Mouse (Mus musculus) olfactory bulb, adult 2 months (tissue): ENCODE measurements at regions not wholly inside any gene's neighbourhood (a gene's known extent, or its start where the extent isn't known, plus 50 kb on each side); places are given as distances from the start of the nearest gene placed in this dataset.

Experiments used
- CTCF ChIP-seq: fragments of 200-500 bp; IDR thresholded peaks from 2 replicates; pipeline ENCODE4 v1.5.1; 2012; ENCODE audit warnings: low read depth, mild to moderate bottlenecking, low read length, moderate library complexity; ENCODE audit not compliant: insufficient read depth
- POLR2A ChIP-seq: fragments of 200-500 bp; IDR thresholded peaks from 2 replicates; pipeline ENCODE4 v1.6.1; 2012; ENCODE audit warnings: mild to moderate bottlenecking, low read depth, low read length, moderate library complexity; ENCODE audit not compliant: insufficient read depth

DNA sequence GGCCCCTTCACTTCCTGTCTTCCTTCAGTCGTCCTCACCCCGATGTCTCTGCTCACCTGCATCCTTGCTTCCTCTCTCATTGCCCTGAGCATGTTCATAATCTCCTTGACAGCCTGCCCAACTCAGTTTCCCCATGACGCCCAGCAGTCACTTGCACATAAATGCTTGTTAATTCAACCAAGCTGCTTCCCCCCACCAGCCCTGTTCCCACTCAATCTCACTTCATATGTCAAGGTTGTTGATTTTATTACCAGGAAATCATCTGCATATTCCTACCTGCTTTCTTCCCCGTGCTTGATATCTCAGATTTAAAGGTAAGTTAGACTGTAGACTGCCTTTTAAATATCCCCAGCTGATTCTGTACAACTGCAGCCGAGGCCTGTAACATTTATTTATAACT lies 230.2 kb downstream of the Gm4791 start:
- TF ChIP-seq CTCF (no peak), POLR2A (no peak)
